Mouse (Mus musculus) liver, postnatal 0 days (tissue): ENCODE measurements around the gene Comt.

ENCODE experiments used
- CTCF ChIP-seq: sonication (generic); IDR thresholded peaks from 2 replicates; pipeline ENCODE4 v1.5.1; 2016; ENCODE audit warnings: antibody characterized with exemption, low read depth
- EP300 ChIP-seq: IDR thresholded peaks from 2 replicates; pipeline ENCODE4 v1.6.1; 2016; ENCODE audit warnings: antibody characterized with exemption, low read depth, mild to moderate bottlenecking

DNA sequence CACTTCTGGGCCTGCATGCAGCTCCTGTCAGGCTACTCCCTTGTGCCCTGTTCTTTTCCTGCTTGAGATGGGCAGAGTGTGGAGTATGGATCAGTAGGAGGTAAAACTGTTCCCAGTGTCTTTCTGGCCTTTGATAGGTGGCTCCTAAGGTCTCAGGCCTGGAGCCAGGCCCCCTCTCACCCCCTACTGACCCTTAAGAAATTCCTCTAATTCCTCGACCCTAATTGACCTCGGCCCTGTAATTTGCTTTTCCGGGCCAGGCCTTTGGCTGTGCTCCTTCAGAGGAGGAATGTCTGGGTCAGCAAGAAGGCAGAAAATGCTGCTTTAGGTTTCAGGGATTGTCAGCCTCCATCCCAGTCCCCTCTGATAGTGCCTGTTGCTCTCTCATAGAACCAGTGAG, 42.9 kb downstream of the Comt start:
- no peak for TF ChIP-seq CTCF
- no peak for TF ChIP-seq EP300
